22 mouse cellular contexts compared by ENCODE assay signal in genomic region chr6:31640745-31641144, GRCm38 (mm10).
DNase-seq lines count a peak whose midpoint lies in the region; ATAC-seq and TF ChIP-seq lines count a peak whose summit lies in the region.
"Had no signal": no experiment of that assay in that cellular context is flagged by ENCODE, and none has a peak within 500 bp of the region (broad histone marks: within the 10 kb centered on the region; RNA-seq: fewer than 3 reads in every experiment).

No protein-coding gene starts in this region.

- H3K27me3 ChIP-seq in liver, embryonic 13.5 days: no peaks in the 10 kb centered on the region
- H3K27me3 ChIP-seq in myocyte (ENCODE audit: control insufficient read depth, insufficient read depth, insufficient read length): no peaks in the 10 kb centered on the region
- peaks cover 29% of the 10 kb centered on the region for H3K27me3 ChIP-seq in forebrain, embryonic 10.5 days (ENCODE audit: poor library complexity, severe bottlenecking)

- H3K4me2 ChIP-seq in liver, embryonic 13.5 days: no peak overlapping the region
- H3K4me2 ChIP-seq in myocyte (ENCODE audit: low read depth): peak overlapping the region; percentile 46
- H3K4me2 ChIP-seq: hindbrain, embryonic 13.5 days had no signal

- H3K4me1 ChIP-seq in liver, embryonic 13.5 days (replicated peaks): peaks cover 85% of the 10 kb centered on the region
- H3K4me1 ChIP-seq in forebrain, embryonic 10.5 days: peaks cover 36% of the 10 kb centered on the region

- TF ChIP-seq POLR2A in myocyte (IDR thresholded peaks at IDR 0.05; ENCODE audit: insufficient read length, low read depth): no peak

- H3K79me2 ChIP-seq in myocyte (ENCODE audit: control insufficient read depth, insufficient read depth): no peaks in the 10 kb centered on the region

- H3ac ChIP-seq in myocyte (ENCODE audit: control insufficient read depth, insufficient read length): no peak overlapping the region

- peak overlapping the region; percentile 28; the same call in 1 of the 2 replicates for H3K27ac ChIP-seq in layer of hippocampus, adult 2 months
- H3K27ac ChIP-seq in liver, embryonic 13.5 days: peak overlapping the region; percentile 52; the same call in 1 of the 2 replicates
- no peak overlapping the region for H3K27ac ChIP-seq in forebrain, embryonic 10.5 days
- H3K27ac ChIP-seq: hindbrain, embryonic 10.5 days; hindbrain, embryonic 13.5 days had no signal

- no peak overlapping the region for H3K9ac ChIP-seq in liver, embryonic 13.5 days
- H3K9ac ChIP-seq: forebrain, postnatal 0 days; hindbrain, embryonic 13.5 days had no signal

- H3K4me3 ChIP-seq in layer of hippocampus, adult 2 months: no peak overlapping the region
- no peak overlapping the region for H3K4me3 ChIP-seq in liver, embryonic 13.5 days (replicated peaks)
- H3K4me3 ChIP-seq in myocyte: no peak overlapping the region
- no peak overlapping the region for H3K4me3 ChIP-seq in forebrain, embryonic 10.5 days
- H3K4me3 ChIP-seq: hindbrain, embryonic 10.5 days; hindbrain, embryonic 13.5 days had no signal

- H3K9me3 ChIP-seq in liver, embryonic 13.5 days (replicated peaks): no peaks in the 10 kb centered on the region
- no peaks in the 10 kb centered on the region for H3K9me3 ChIP-seq in forebrain, embryonic 10.5 days
- H3K9me3 ChIP-seq: hindbrain, embryonic 10.5 days; hindbrain, embryonic 13.5 days had no signal

- TF ChIP-seq CTCF in layer of hippocampus, adult 2 months (conservative IDR thresholded peaks at IDR 0.05): no peak

- 59% methylated on average over 2 of the region's 2 CpGs for WGBS in liver, embryonic 13.5 days (ENCODE audit: insufficient replicate concordance)
- 49% methylated on average over 2 of the region's 2 CpGs for WGBS in forebrain, embryonic 10.5 days

- ATAC-seq in liver, embryonic 13.5 days (ENCODE audit: low read depth): no peak
- ATAC-seq: CD4-positive, CD25-positive, alpha-beta regulatory T cell, adult 4 months; forebrain, embryonic 14.5 days; forebrain, postnatal 0 days; hindbrain, embryonic 16.5 days; intestine, embryonic 16.5 days had no signal

- H3K36me3 ChIP-seq in liver, embryonic 13.5 days: no peaks in the 10 kb centered on the region
- no peaks in the 10 kb centered on the region for H3K36me3 ChIP-seq in myocyte (ENCODE audit: control insufficient read depth, insufficient read depth)
- no peaks in the 10 kb centered on the region for H3K36me3 ChIP-seq in forebrain, embryonic 10.5 days (replicated peaks)
- H3K36me3 ChIP-seq: hindbrain, embryonic 10.5 days; hindbrain, embryonic 13.5 days had no signal

- peak; percentile 77 for DNase-seq in heart, adult 11 months
- no peak for DNase-seq in heart, adult 18-20 months
- no peak for DNase-seq in layer of hippocampus, adult 2 months (ENCODE audit: low spot score in 2 of 2)
- DNase-seq in layer of hippocampus, postnatal 10 days (ENCODE audit: low spot score in 2 of 2): no peak
- no peak for DNase-seq in liver, embryonic 13.5 days
- no peak for DNase-seq in liver
- DNase-seq in forebrain, embryonic 10.5 days (ENCODE audit: extremely low spot score, low spot score): no peak
- DNase-seq: adrenal gland, adult 2 months; adrenal gland, postnatal 14 days; cerebellum, adult 18-20 months; cerebellum, adult 9-10 months; cerebellum, postnatal 14 days; forebrain, postnatal 0 days; gastrocnemius, postnatal 25 days; heart, postnatal 36 days had no signal

TF ChIP-seq in myocyte, 11 proteins besides CTCF, POLR2A, EP300 and RAD21:
- TF ChIP-seq MYOD1 (IDR thresholded peaks at IDR 0.05; ENCODE audit: control insufficient read depth in 1 of 3, insufficient read length in 2 of 3, low read depth in 2 of 3) (no peak), TCF12 (IDR thresholded peaks at IDR 0.05; ENCODE audit: insufficient read depth, poor library complexity, severe bottlenecking) (no peak), POLR2AphosphoS2 (IDR thresholded peaks at IDR 0.05; ENCODE audit: insufficient read length, low read depth) (no peak)
